Mouse (Mus musculus) hindbrain, embryonic 13.5 days (tissue): ENCODE results near the gene Plekha6. TPM values are rescaled to one million over a fixed set of nuclear protein-coding genes. Genes with fewer than 3 reads are reported as not detected.

Experiments used
- ATAC-seq: fragments of 200-750 bp; cut with Nextera tagmentation; 2 replicates; pipeline ENCODE4 v1.8.0; 2017; ENCODE audit warnings: moderate TSS enrichment; ENCODE audit not compliant: low FRiP score
- H3K27ac ChIP-seq: fragments of 300-500 bp; sonication (generic); 2 replicates; pipeline ENCODE4 v1.5.1; 2015; ENCODE audit warnings: inconsistent platforms, mild to moderate bottlenecking, moderate library complexity
- H3K27me3 ChIP-seq: fragments of 300-500 bp; sonication (generic); 2 replicates; pipeline ENCODE4 v1.6.1; 2015; ENCODE audit warnings: mild to moderate bottlenecking, inconsistent platforms
- H3K36me3 ChIP-seq: fragments of 300-500 bp; sonication (generic); 2 replicates; pipeline ENCODE4 v1.6.1; 2015; ENCODE audit warnings: mild to moderate bottlenecking, inconsistent platforms
- H3K4me1 ChIP-seq: fragments of 300-500 bp; sonication (generic); replicated peaks from 2 replicates; pipeline ENCODE4 v1.6.1; 2015; ENCODE audit warnings: inconsistent platforms
- H3K4me2 ChIP-seq: fragments of 300-500 bp; sonication (generic); 2 replicates; pipeline ENCODE4 v1.6.1; 2015; ENCODE audit warnings: inconsistent platforms, mild to moderate bottlenecking, moderate library complexity
- H3K4me3 ChIP-seq: fragments of 300-500 bp; sonication (generic); 2 replicates; pipeline ENCODE4 v1.5.1; 2015; ENCODE audit warnings: mild to moderate bottlenecking, inconsistent platforms
- H3K9ac ChIP-seq: fragments of 300-500 bp; sonication (generic); 2 replicates; pipeline ENCODE4 v1.6.1; 2015; ENCODE audit warnings: mild to moderate bottlenecking, inconsistent platforms
- H3K9me3 ChIP-seq: fragments of 300-500 bp; sonication (generic); 2 replicates; pipeline ENCODE4 v1.6.1; 2016; ENCODE audit warnings: inconsistent platforms
- WGBS: fragments of 180-500 bp; shearing (Covaris S2); methylation state at CpG from one replicate; pipeline ENCODE4 v1.1.7; 2015; 5-methylcytosine and 5-hydroxymethylcytosine counted together
- polyA plus RNA-seq: library from polyadenylated mRNA; unstranded; fragments of >200 nt; fragmentation: Nextera tagmentation; extraction: Ambion mirVana; gene quantifications from 2 replicates; pipeline ENCODE4 v1.2.1, GENCODE M21; 2015

Plekha6 gene
- polyA plus RNA-seq, 1 experiment from 2014 or later = 20.4 TPM

DNA sequence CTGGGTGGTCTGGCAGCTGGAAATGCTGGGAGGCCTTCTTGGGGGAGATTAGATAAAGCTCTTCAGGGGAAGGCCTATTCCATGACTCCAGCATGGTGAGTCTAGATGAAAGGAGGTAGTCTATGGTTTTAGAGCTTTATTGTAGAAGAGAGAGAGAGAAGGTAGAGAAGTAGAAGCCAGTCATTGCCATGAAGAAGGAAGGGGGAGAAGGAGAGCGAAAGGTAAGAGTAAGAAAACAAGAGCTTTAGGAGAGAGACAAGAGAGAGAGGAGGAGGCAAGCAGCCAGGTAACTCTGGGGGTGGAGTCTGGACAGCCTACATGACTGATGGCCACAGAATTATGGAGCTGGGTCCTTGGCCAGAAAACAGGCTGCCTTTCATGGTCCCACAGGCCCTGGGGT, 186.2 kb downstream of the Plekha6 start, which contains the start of gene Ren1:
Gene Ren1, plus strand, starts transcription at position 301 of the 400 bp plus-strand sequence.
- Histone ChIP-seq H3K9ac (no peak within 1 kb of the TSS), H3K27me3 (peaks cover 8% of the 10 kb centered on the region), H3K4me1 (peaks cover 17% of the 10 kb centered on the region), H3K4me3 (no peak within 1 kb of the TSS), H3K27ac (no peak within 1 kb of the TSS), H3K9me3 (no peaks in the 10 kb centered on the region), H3K4me2 (no peak within 1 kb of the TSS), H3K36me3 (no peaks in the 10 kb centered on the region)
- 94% methylated on average over 1 of the region's 1 CpGs for WGBS
- ATAC-seq = no peak

DNA sequence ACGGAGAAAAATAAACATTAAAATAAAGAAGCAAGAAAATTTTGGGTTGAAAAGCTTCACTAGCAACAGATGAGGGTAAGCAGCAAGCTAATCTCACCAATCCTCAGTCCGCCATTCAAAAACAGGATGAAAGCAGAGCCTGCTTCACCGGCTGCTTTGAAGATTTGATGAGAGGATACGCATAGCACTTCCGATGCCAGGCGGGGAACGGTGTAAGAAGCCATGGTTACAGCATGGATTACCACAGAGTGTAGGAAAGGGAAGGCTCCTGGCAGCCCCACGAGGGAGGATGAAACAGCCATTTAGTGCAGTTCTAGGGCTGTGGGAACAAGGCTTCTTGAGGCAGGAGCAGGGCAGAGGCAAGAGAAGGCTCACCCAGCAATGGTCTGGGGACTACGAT, 187.8 kb downstream of the Plekha6 start:
- no peaks in the 10 kb centered on the region for H3K9me3 ChIP-seq
- peaks cover 20% of the 10 kb centered on the region for H3K4me1 ChIP-seq
- WGBS = 67% methylated on average over 9 of the region's 9 CpGs
- ATAC-seq = no peak
- no peak overlapping the region for H3K4me3 ChIP-seq
- H3K9ac ChIP-seq = no peak overlapping the region
- H3K27me3 ChIP-seq = peaks cover 16% of the 10 kb centered on the region
- no peaks in the 10 kb centered on the region for H3K36me3 ChIP-seq
- H3K27ac ChIP-seq = no peak overlapping the region
- H3K4me2 ChIP-seq = no peak overlapping the region

Other genes starting within 250 kb of the Plekha6 start
- 41.5 and 48.0 TPM in 2 replicates for gene Mdm4, start 133.6 kb upstream of the Plekha6 start, polyA plus RNA-seq
- 14.6 and 15.3 TPM in 2 replicates for gene Pik3c2b, start 118.5 kb upstream of the Plekha6 start, polyA plus RNA-seq
- 29.2 TPM in 2 replicates for gene Ppp1r15b, start 33.1 kb upstream of the Plekha6 start, polyA plus RNA-seq
- 0.10 TPM in 1 of 2 replicates, not detected in the other for gene Golt1a, start 145.6 kb downstream of the Plekha6 start, polyA plus RNA-seq
- gene Kiss1, start 157.7 kb downstream of the Plekha6 start, polyA plus RNA-seq = 0.38 TPM in 1 of 2 replicates, not detected in the other
- 3.7 and 4.2 TPM in 2 replicates for gene Ren1, start 186.3 kb downstream of the Plekha6 start, polyA plus RNA-seq
- gene Etnk2, start 199.4 kb downstream of the Plekha6 start, polyA plus RNA-seq = 9.9 and 10.3 TPM in 2 replicates